ENCODE assay signal across 9 mouse cellular contexts in genomic region chr10:79811736-79812637, GRCm38 (mm10). TPM values are rescaled to one million over a fixed set of nuclear protein-coding genes. Genes with fewer than 3 reads are reported as not detected.
A peak's percentile ranks its signal among the peaks of the same experiment; 100 is the strongest.
DNase-seq lines count a peak whose midpoint lies in the region; ATAC-seq and TF ChIP-seq lines count a peak whose summit lies in the region.
"Had no signal": no experiment of that assay in that cellular context is flagged by ENCODE, and none has a peak within 500 bp of the region (broad histone marks: within the 10 kb centered on the region; RNA-seq: fewer than 3 reads in every experiment).

No protein-coding gene starts in this region.

- H3K27ac ChIP-seq in embryonic facial prominence, embryonic 11.5 days (replicated peaks; ENCODE audit: low read depth, low read length) = no peak overlapping the region
- H3K27ac ChIP-seq in limb, embryonic 15.5 days = no peak overlapping the region
- no peak overlapping the region for H3K27ac ChIP-seq in midbrain, postnatal 0 days (ENCODE audit: low read depth, low read length)

- no peak overlapping the region for H3K9ac ChIP-seq in embryonic facial prominence, embryonic 11.5 days (replicated peaks; ENCODE audit: low read length)
- H3K9ac ChIP-seq in limb, embryonic 15.5 days = no peak overlapping the region
- no peak overlapping the region for H3K9ac ChIP-seq in midbrain, postnatal 0 days (replicated peaks; ENCODE audit: low read length, poor library complexity, severe bottlenecking)

- no peak overlapping the region for H3K4me3 ChIP-seq in embryonic facial prominence, embryonic 11.5 days (ENCODE audit: low read depth, low read length)
- H3K4me3 ChIP-seq in limb, embryonic 15.5 days = no peak overlapping the region
- no peak overlapping the region for H3K4me3 ChIP-seq in midbrain, postnatal 0 days (ENCODE audit: low read depth, low read length)

- H3K4me2 ChIP-seq in embryonic facial prominence, embryonic 11.5 days (ENCODE audit: low read depth, low read length) = no peak overlapping the region
- H3K4me2 ChIP-seq in limb, embryonic 15.5 days = no peak overlapping the region
- H3K4me2 ChIP-seq in midbrain, postnatal 0 days (ENCODE audit: low read depth, low read length, poor library complexity, severe bottlenecking) = no peak overlapping the region

- peak; percentile 97 for TF ChIP-seq CTCF in midbrain, postnatal 0 days (IDR thresholded peaks at IDR 0.05)

- WGBS in embryonic facial prominence, embryonic 11.5 days = 29% methylated on average over 15 of the region's 15 CpGs
- WGBS in limb, embryonic 15.5 days = 32% methylated on average over 15 of the region's 15 CpGs
- WGBS in midbrain, postnatal 0 days = 39% methylated on average over 15 of the region's 15 CpGs

- 0 out of 2 replicates have a peak, but pooled peaks have one; percentile 27 for ATAC-seq in embryonic facial prominence, embryonic 11.5 days (replicated peaks; ENCODE audit: insufficient number of reproducible peaks, low FRiP score, low TSS enrichment, low read depth)
- 0 out of 2 replicates have a peak, but pooled peaks have one; percentile 35 for ATAC-seq in limb, embryonic 15.5 days (ENCODE audit: insufficient number of reproducible peaks, low FRiP score, low TSS enrichment, low read depth)
- peak; percentile 42 for ATAC-seq in midbrain, postnatal 0 days (ENCODE audit: low FRiP score)
- ATAC-seq: Patski had no signal

- DNase-seq in ovary, postnatal 10 days (ENCODE audit: low spot score) = peak; percentile 88
- DNase-seq in ovary, adult 18-20 months (ENCODE audit: low spot score) = no peak
- peak; percentile 86 for DNase-seq in embryonic facial prominence, embryonic 11.5 days (ENCODE audit: low spot score)
- peak; percentile 87 for DNase-seq in heart, adult 8-10 months (ENCODE audit: low spot score)
- peak; percentile 91 for DNase-seq in kidney, adult 9 months
- peak; percentile 74 for DNase-seq in midbrain, postnatal 0 days (ENCODE audit: low spot score)
- DNase-seq in spleen, postnatal 14 days (ENCODE audit: low spot score in 2 of 2) = peak; percentile 66 to 81

- no peaks in the 10 kb centered on the region for H3K27me3 ChIP-seq in embryonic facial prominence, embryonic 11.5 days (ENCODE audit: control insufficient read depth, insufficient read depth, low read length)
- no peaks in the 10 kb centered on the region for H3K27me3 ChIP-seq in limb, embryonic 15.5 days
- H3K27me3 ChIP-seq in midbrain, postnatal 0 days (ENCODE audit: insufficient read depth, low read length) = no peaks in the 10 kb centered on the region
- H3K27me3 ChIP-seq: Patski had no signal

- peaks cover 6% of the 10 kb centered on the region for H3K36me3 ChIP-seq in embryonic facial prominence, embryonic 11.5 days (replicated peaks; ENCODE audit: control insufficient read depth, insufficient read depth, low read depth, low read length)
- H3K36me3 ChIP-seq in limb, embryonic 15.5 days = peaks cover 49% of the 10 kb centered on the region
- H3K36me3 ChIP-seq in midbrain, postnatal 0 days (ENCODE audit: insufficient read depth, low read length) = peaks cover 52% of the 10 kb centered on the region

- no peaks in the 10 kb centered on the region for H3K4me1 ChIP-seq in embryonic facial prominence, embryonic 11.5 days (ENCODE audit: control insufficient read depth, insufficient read depth, low read length)
- peaks cover 14% of the 10 kb centered on the region; the same call in 1 of the 2 replicates for H3K4me1 ChIP-seq in limb, embryonic 15.5 days
- no peaks in the 10 kb centered on the region for H3K4me1 ChIP-seq in midbrain, postnatal 0 days (ENCODE audit: insufficient read depth, low read length)

- no peaks in the 10 kb centered on the region for H3K9me3 ChIP-seq in embryonic facial prominence, embryonic 11.5 days (replicated peaks; ENCODE audit: control insufficient read depth, low read length)
- H3K9me3 ChIP-seq in limb, embryonic 15.5 days = no peaks in the 10 kb centered on the region
- H3K9me3 ChIP-seq in midbrain, postnatal 0 days (ENCODE audit: low read length) = no peaks in the 10 kb centered on the region

RNA-seq across cellular contexts. Expression of gene Misp, which starts 8.8 kb away (rescaled TPM):
- 0.39 and 0.82 TPM in 2 replicates for polyA plus RNA-seq in embryonic facial prominence, embryonic 11.5 days (2014; fragmentation: Nextera tagmentation; extraction: Ambion mirVana)
- total RNA-seq in heart, adult 8-10 months (2022) = under 1 TPM in 3 of 4 experiments, not detected in 1; 0.31 to 0.75 (median 0.60) TPM
- 0.56 and 1.6 TPM in 2 replicates for polyA plus RNA-seq in limb, embryonic 15.5 days (2015; fragmentation: Nextera tagmentation; extraction: Ambion mirVana)
- total RNA-seq in midbrain, postnatal 0 days (2014; rRNA removed) = 0.24 TPM in 1 of 2 replicates, not detected in the other
- 0.18 and 0.27 TPM in 2 replicates for polyA plus RNA-seq in midbrain, postnatal 0 days (2015; fragmentation: Nextera tagmentation; extraction: Ambion mirVana)

RNA-seq across cellular contexts. Expression of gene Palm, which starts 18.6 kb away (rescaled TPM):
- 85.7 and 102 TPM in 2 replicates for polyA plus RNA-seq in embryonic facial prominence, embryonic 11.5 days (2014; fragmentation: Nextera tagmentation; extraction: Ambion mirVana)
- 10 to 100 TPM; 37.8 to 53.8 (median 51.7) TPM for total RNA-seq in heart, adult 8-10 months (2022)
- 79.9 and 84.8 TPM in 2 replicates for polyA plus RNA-seq in limb, embryonic 15.5 days (2015; fragmentation: Nextera tagmentation; extraction: Ambion mirVana)
- total RNA-seq in midbrain, postnatal 0 days (2014; rRNA removed) = 161 and 165 TPM in 2 replicates
- 302 and 308 TPM in 2 replicates for polyA plus RNA-seq in midbrain, postnatal 0 days (2015; fragmentation: Nextera tagmentation; extraction: Ambion mirVana)

RNA-seq across cellular contexts. Expression of gene Prss57, which starts 21.2 kb away (rescaled TPM):
- polyA plus RNA-seq in embryonic facial prominence, embryonic 11.5 days (2014; fragmentation: Nextera tagmentation; extraction: Ambion mirVana) = not detected in 2 replicates
- total RNA-seq in heart, adult 8-10 months (2022) = not detected
- polyA plus RNA-seq in limb, embryonic 15.5 days (2015; fragmentation: Nextera tagmentation; extraction: Ambion mirVana) = 0.10 and 0.12 TPM in 2 replicates
- 1.1 TPM in 1 of 2 replicates, not detected in the other for total RNA-seq in midbrain, postnatal 0 days (2014; rRNA removed)
- polyA plus RNA-seq in midbrain, postnatal 0 days (2015; fragmentation: Nextera tagmentation; extraction: Ambion mirVana) = 0.09 and 0.25 TPM in 2 replicates
- polyA plus RNA-seq: Patski had no signal

RNA-seq across cellular contexts. Expression of gene Fstl3, which starts 34.9 kb away (rescaled TPM):
- polyA plus RNA-seq in embryonic facial prominence, embryonic 11.5 days (2014; fragmentation: Nextera tagmentation; extraction: Ambion mirVana) = 2.4 and 2.7 TPM in 2 replicates
- total RNA-seq in heart, adult 8-10 months (2022) = 1 to 10 TPM; 2.9 to 5.8 (median 3.6) TPM
- polyA plus RNA-seq in limb, embryonic 15.5 days (2015; fragmentation: Nextera tagmentation; extraction: Ambion mirVana) = 21.2 and 22.2 TPM in 2 replicates
- 3.3 and 3.4 TPM in 2 replicates for total RNA-seq in midbrain, postnatal 0 days (2014; rRNA removed)
- 3.0 and 3.9 TPM in 2 replicates for polyA plus RNA-seq in midbrain, postnatal 0 days (2015; fragmentation: Nextera tagmentation; extraction: Ambion mirVana)

RNA-seq across cellular contexts. Expression of gene Ptbp1, which starts 42.2 kb away (rescaled TPM):
- polyA plus RNA-seq in embryonic facial prominence, embryonic 11.5 days (2014; fragmentation: Nextera tagmentation; extraction: Ambion mirVana) = 237 and 257 TPM in 2 replicates
- total RNA-seq in heart, adult 8-10 months (2022) = 10 to 100 TPM; 45.4 to 57.7 (median 49.9) TPM
- 301 and 303 TPM in 2 replicates for polyA plus RNA-seq in limb, embryonic 15.5 days (2015; fragmentation: Nextera tagmentation; extraction: Ambion mirVana)
- total RNA-seq in midbrain, postnatal 0 days (2014; rRNA removed) = 114 and 119 TPM in 2 replicates
- polyA plus RNA-seq in midbrain, postnatal 0 days (2015; fragmentation: Nextera tagmentation; extraction: Ambion mirVana) = 46.2 and 49.7 TPM in 2 replicates
